Mouse (Mus musculus) A20 (cell line): ENCODE data around the gene Zswim1.
A peak's percentile ranks its signal among the peaks of the same experiment; 100 is the strongest.
"Not testable (repeated sequence)": the region's sequence is repeated elsewhere in the genome, so short reads cannot be mapped to it uniquely, and the experiment has no call there.

ENCODE experiments used
- DNase-seq: peaks from one replicate; pipeline ENCODE4 v3.0.0-alpha.2; 2011; ENCODE audit warnings: low read depth, low spot score

Gene Zswim1

DNA sequence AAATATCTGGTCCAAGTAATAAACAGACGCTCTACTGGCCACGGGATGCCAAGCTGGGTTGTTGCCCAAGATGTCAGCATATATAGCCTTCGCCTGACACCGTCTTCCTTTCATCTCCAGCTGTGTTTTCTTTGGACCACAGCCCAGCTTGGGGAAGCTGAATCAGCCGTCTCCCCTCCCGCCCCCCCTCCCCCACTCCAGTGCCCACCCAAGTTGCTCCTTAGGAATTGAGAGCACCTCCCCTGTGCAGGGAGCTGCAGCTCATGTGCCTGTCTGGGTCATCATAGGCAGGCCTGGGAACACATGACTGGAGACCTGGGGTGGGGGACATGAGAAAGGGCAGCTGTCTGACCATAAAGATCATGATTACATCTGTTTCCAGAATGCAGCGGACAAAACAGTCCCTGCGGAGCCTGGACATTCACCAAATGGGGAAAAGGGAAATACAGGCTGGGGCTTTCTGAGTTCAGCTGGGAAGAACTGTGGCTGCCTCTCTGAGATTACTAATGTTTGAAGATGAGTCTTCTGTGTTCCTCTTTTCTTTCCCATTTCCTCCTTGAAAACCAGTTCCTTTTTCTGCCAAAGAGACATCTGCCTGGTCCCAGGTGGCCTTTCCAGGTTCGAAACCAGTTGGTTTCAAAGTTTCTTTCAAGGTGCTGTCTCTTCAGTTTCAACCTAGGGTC lies 39.8 kb downstream of the Zswim1 start:
- DNase-seq = peak; percentile 66

DNA sequence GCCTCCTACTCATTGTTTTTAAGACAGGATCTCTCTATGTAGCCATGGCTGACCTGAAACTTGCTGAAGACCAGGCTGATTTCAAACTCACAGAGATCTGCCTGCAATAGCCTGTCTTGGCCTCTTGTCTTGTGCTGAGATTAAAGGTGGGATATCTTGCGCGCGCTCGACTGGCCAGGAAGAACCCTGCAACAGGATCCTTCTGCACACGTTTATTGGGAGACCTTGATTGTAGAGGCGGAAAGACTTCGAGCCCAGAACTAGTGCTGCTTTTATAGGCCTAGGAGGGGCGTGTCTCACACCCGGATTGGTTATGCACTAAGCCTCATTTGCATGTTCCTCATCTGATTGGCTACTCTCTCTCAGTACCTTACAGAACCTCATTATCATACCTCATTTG lies 40.9 kb downstream of the Zswim1 start:
- not testable (repeated sequence) for DNase-seq

DNA sequence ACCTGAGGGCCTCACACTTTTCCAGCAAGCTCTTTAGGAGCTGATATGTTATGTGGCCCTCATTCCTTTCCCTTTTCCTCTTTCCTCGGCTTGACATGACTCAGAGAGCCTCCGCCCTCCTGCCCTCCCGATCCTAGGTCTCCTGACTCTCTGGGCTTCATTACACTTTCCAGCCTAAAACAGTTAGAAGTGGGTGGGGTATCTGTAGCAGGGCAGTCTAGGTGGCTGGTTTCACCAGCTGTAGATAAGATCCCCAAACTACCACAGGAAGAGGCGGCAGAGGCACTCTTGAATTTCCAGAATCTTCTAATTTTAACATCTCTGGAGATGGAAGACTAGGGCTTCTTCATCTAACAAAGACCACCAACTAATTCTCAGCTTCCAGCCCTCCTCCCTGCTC lies 42.1 kb downstream of the Zswim1 start:
- no peak for DNase-seq

DNA sequence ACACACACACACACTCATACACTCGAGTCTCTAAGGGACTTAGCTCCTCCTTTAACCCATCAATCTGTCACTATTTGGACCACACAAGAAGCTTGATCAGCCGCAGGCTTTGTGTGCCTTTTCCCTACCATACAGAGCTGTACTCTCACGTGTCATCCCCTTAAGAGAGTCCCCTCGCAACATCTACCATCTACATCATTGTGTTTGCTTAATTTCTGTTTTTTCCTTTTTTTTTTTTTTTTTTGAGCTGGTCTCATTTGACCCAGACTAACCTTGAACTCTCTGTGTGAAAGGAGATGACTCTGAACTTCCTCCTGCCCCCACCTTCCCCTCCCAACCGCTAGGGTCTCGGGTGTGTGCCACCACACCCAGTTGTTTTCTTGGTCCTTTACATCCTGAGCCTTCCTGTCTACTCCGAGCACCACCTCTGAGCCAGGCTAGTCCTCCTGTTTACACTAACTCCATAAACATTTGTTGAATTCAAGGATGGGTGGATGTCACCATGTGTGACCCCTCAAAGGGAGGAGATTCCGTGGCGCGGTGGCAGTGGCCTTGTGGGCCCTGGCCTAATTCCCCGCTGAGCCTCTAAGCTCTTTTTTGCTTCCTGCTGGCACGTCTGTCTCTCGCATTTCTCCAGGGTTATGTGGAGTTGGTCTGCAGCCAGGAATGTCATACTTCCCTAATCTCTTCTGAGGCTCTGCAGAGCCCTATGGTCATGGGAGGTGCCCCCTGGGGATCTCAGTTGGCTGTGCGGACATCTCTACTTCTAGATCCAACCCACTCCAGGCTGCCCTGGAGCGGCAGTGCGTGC lies 44.5 kb downstream of the Zswim1 start:
- DNase-seq = no peak

DNA sequence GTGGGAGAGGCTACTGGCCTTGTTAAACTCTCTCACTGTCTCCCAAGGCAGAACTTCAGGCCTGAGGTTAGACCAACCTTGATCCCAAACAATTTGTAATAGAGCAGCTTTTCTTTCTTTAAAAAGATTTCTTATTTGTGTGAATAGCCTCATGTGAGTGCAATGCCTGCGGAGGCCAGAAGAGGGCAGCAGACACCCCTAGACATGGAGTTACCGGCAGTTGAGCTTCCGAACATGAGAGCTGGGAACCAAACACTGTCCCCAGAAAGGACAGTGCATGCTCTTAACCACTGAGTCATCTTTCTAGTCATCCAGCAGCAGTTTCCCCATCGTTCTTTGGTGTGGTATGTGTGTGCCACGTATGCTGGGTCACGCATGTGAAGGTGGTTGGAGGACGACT lies 45.1 kb downstream of the Zswim1 start:
- peak; percentile 46 for DNase-seq

DNA sequence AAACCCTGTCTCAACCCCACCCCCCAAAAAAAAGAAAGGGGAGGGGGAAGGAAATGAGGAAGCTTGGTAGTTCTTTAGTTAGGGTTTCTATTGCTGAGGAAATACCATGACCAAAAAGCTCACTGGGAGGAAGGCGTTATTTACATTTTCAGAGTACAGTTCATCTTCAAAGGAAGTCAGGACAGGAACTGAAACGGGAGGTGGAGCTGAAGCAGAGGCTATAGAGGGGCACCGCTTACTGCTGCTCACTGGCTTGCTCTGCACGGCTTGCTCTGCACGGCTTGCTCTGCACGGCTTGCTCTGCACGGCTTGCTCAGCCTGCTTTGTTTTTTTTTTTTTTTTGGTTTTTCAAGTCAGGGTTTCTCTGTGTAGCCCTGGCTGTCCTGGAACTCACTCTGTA lies 46.0 kb downstream of the Zswim1 start:
- DNase-seq = peak; percentile 89

DNA sequence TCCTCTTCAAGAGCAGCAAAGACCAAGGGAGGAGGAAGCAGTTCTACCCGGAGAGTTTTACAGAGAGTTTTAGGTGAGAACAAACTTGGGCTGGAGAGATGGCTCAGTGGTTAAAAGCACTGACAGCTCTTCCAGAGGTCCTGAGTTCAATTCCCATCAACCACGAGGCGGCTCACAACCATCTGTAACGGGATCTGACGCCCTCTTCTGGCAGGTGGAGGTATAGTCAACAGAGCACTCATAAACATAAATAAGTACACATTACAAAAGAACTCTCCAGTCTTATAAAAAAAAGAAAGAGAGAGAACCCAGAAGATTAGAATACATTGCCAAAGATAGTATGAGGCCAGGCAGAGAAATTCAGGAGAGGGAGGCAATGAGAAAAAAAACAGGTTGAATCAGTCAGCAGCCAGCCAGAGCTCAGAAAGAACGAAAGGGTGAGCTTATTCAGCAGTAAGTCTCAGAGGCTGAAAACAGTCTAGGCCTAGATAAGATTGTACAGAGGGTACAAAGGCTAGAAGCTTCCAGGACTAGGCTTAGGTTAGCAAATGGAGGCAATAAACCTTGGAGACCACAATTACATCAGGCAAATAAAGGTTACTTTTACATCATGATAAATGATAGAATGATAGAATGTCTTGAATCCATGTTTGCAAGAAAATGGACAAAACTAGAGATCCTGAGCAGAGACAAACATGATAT lies 49.3 kb downstream of the Zswim1 start:
- DNase-seq = no peak

DNA sequence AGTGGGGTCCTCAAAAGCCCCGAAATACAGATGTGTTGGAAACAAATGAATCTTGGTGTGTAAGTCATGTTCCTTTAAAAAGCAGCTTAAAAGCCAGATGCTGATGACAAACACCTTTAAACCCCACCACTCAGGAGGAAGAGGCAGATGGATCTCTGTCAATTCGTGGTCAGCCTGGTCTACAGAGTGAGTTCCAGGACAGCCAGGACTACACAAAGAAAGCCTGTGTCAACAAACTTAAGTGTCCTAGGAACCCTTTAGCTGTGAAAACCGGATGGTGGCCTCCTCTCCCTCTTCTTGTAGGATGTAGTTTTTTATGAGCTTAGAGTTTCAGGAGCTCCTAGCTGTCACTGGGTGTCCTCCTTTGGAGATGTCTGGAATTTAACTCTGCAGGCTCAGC lies 51.1 kb downstream of the Zswim1 start:
- DNase-seq = no peak

DNA sequence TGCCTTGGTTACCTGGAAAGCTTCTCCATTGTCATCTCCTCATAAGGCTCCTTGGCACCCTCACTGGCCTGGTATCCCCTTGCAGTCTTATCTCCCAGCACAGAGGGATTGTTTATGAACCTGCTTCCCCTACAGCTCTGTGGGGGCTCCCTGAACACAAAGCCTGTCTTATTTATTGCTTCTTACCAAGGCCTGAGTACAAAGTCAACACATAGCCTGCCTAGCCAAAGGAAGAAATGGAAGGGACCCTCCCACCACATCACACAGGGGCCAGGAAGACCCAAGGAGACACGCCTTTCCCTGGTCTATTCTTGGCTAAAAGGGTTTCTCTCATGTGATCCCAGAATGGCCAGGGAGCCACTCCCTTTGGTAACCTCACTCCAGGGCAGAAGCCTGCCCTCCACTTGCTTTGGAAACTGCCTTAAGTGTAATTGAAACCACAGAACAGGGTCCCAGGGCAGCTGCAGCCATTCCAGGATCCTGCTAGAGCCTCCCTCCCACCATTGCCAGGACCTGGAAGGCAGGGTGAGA lies 51.8 kb downstream of the Zswim1 start:
- no peak for DNase-seq

DNA sequence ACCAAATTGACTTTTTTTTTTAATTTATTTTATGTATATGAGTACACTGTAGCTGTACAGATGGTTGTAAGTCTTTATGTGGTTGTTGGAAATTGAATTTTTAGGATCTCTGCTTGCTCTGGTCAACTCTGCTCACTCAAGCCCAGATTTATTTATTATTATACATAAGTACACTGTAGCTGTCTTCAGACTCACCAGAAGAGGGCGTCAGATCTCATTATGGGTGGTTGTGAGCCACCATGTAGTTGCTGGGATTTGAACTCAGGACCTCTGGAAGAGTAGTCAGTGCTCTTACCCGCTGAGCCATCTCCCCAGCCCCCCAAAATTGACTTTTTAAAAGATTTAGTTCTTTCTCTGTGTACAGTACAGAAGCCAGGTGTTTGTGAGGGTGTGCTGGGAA lies 53.2 kb downstream of the Zswim1 start:
- DNase-seq = not testable (repeated sequence)
